Mouse (Mus musculus) lung, embryonic 16.5 days (tissue): Measurements from ENCODE around the gene Mbnl2. TPM values are rescaled to one million over a fixed set of nuclear protein-coding genes. Genes with fewer than 3 reads are reported as not detected.
"Not testable (repeated sequence)": the region's sequence is repeated elsewhere in the genome, so short reads cannot be mapped to it uniquely, and the experiment has no call there.

Source experiments
- ATAC-seq: fragments of 200-750 bp; cut with Nextera tagmentation; 2 replicates; pipeline ENCODE4 v1.8.0; 2017; ENCODE audit warnings: low read depth, mild to moderate bottlenecking, moderate library complexity
- H3K27ac ChIP-seq: fragments of 300-500 bp; sonication (generic); 2 replicates; pipeline ENCODE4 v1.5.1; 2014; ENCODE audit warnings: mild to moderate bottlenecking, control low read depth, low read length
- H3K27me3 ChIP-seq: fragments of 300-500 bp; sonication (generic); 2 replicates; pipeline ENCODE4 v1.6.1; 2014; ENCODE audit warnings: low read depth, low read length, mixed read lengths; ENCODE audit not compliant: control insufficient read depth, insufficient read depth
- H3K36me3 ChIP-seq: fragments of 300-500 bp; sonication (generic); 2 replicates; pipeline ENCODE4 v1.6.1; 2014; ENCODE audit warnings: low read length; ENCODE audit not compliant: control insufficient read depth, insufficient read depth
- H3K4me1 ChIP-seq: fragments of 300-500 bp; sonication (generic); replicated peaks from 2 replicates; pipeline ENCODE4 v1.6.1; 2014; ENCODE audit warnings: low read length, mixed read lengths; ENCODE audit not compliant: control insufficient read depth, insufficient read depth
- H3K4me2 ChIP-seq: fragments of 300-500 bp; sonication (generic); 2 replicates; pipeline ENCODE4 v1.6.1; 2014; ENCODE audit warnings: low read depth, low read length, control low read depth
- H3K4me3 ChIP-seq: fragments of 300-500 bp; sonication (generic); 2 replicates; pipeline ENCODE4 v1.5.1; 2014; ENCODE audit warnings: mild to moderate bottlenecking, low read length, control low read depth
- H3K9ac ChIP-seq: fragments of 300-500 bp; sonication (generic); 2 replicates; pipeline ENCODE4 v1.6.1; 2014; ENCODE audit warnings: low read length, control low read depth
- H3K9me3 ChIP-seq: fragments of 300-500 bp; sonication (generic); 2 replicates; pipeline ENCODE4 v1.6.1; 2016; ENCODE audit warnings: low read length; ENCODE audit not compliant: control insufficient read depth
- WGBS: fragments of 180-500 bp; shearing (Covaris S2); extraction: QIAGEN DNeasy Blood & Tissue Kit; methylation state at CpG from one replicate; pipeline ENCODE4 v1.1.7; 2014; 5-methylcytosine and 5-hydroxymethylcytosine counted together
- polyA plus RNA-seq: library from polyadenylated mRNA; unstranded; fragments of >200 nt; fragmentation: Nextera tagmentation; extraction: Ambion mirVana; gene quantifications from 2 replicates; pipeline ENCODE4 v1.2.1, GENCODE M21; 2015

Gene Mbnl2
- polyA plus RNA-seq, 1 experiment from 2014 or later, result 164 TPM

DNA sequence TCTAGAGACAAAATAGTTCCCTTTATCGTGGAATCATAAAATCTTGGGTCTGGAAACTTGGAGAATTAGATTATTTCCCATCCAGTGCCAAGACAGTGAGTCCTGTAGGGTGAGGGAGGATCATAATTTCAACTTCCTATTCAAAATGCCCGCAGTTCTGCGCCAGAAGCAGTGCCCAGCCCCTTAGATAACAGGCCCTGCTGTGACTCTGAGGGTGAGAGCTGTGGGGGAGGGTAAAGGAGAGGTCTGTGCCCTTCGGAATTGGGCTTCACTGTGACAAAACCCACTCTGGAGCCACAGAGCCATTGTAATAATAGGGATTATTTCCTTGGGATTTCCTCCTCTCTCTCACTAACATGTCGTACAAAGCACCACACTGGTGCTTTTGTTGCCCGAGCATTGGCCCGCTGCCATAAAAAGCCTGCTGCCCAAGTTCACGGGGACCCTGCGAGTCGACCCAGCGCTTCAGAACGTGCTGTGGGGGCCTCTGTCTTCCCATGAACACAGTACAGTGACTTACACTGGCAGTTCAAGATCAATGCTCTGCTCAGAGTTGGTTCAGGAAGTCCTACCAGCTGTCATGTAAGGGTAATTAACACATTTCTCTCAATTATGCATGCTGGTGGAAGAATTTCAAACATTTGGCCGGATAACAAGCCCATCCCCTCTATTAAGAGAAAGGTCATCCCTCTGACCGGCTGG is 79.7 kb downstream of the Mbnl2 start:
- Histone ChIP-seq H3K36me3 (0 out of 2 replicates have a peak, but pooled peaks cover 3% of the 10 kb centered on the region), H3K4me3 (peak overlapping the region; percentile 17; the same call in 1 of the 2 replicates), H3K27ac (peak overlapping the region; percentile 87), H3K4me2 (peak overlapping the region; percentile 38), H3K4me1 (peaks cover 43% of the 10 kb centered on the region), H3K9me3 (no peaks in the 10 kb centered on the region), H3K27me3 (no peaks in the 10 kb centered on the region), H3K9ac (peak overlapping the region; percentile 31)
- WGBS, result 4% methylated on average over 14 of the region's 14 CpGs
- peak; percentile 91 for ATAC-seq

DNA sequence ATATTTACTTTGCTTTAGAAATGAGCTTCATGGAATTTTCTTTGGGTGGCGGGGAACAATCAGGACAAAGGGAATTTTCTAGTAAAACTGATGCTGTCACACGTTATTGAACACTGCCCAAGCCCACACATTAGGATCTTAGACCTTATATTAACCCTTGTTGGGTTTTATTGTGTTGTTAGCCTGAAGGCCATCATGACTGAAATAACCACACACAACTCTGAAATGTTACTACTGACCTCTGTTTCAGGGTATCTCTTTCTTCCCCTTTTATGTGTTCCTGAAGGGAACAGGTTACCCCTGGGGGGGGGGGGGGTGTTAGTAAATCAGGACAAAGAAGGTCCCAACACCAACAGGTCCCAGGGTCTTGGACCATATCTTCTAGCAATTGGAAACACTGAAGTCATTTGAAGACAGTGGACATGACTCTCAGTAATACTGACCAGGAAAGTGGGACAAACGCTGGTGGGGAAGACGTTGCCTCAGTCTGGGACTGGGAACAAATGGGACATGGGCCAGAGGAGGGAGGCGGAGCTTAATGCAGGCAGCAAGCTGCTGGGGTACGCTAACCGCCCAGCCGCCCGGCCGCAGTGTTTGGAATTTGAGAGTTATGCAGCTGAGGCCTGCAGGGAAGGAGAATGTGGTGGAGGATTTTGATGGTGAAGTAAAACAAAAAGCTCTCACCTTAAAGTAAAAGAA is 80.4 kb downstream of the Mbnl2 start:
- peak; percentile 13; the same call in 1 of the 2 replicates for ATAC-seq
- H3K4me2 ChIP-seq, result peak overlapping the region; percentile 38

DNA sequence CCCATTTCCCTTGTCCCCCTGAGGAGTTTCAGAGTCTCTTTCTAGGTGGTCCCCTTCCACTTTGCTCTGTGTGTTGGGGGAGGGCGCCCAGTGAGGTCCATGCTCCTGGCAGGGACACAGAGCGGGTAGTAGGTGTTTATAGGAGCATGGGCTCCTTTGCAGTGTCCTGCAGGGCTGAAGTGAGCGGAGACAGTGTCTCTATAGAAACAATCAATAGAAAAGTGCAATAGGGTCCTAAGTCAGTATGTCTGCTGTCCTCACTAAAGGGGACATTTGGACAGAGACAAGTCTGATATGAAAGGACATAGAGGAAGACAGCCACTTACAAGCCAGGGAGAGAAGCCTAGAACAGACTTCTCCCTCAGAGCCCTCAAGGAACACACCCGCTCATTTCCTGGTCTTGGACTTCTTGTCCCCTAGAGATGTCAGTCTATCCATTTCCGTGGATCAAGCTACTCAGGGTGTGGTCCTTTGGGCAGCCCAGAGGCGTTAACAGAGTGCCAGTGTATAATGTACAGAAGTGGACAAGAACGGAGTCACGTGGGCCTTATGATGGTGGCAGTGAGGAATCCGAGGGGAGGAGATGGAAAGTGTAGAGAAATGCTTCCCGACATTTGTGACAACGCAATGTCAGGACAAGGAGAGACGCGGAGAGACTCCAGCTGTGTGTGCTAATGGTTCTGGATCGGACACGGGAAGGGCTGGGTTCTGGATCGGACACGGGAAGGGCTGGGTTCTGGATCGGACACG is 82.0 kb downstream of the Mbnl2 start:
- Histone ChIP-seq H3K4me3 (no peak overlapping the region), H3K27ac (no peak overlapping the region), H3K4me1 (peaks cover 38% of the 10 kb centered on the region), H3K9me3 (no peaks in the 10 kb centered on the region), H3K36me3 (0 out of 2 replicates have a peak, but pooled peaks cover 3% of the 10 kb centered on the region), H3K9ac (no peak overlapping the region), H3K27me3 (no peaks in the 10 kb centered on the region), H3K4me2 (no peak overlapping the region)
- WGBS, result 94% methylated on average over 19 of the region's 19 CpGs
- no peak for ATAC-seq

More for the DNA sequence above, 80.4 kb downstream of the Mbnl2 start:
- Histone ChIP-seq H3K36me3 (0 out of 2 replicates have a peak, but pooled peaks cover 3% of the 10 kb centered on the region), H3K27ac (peak overlapping the region; percentile 87), H3K9me3 (no peaks in the 10 kb centered on the region), H3K4me1 (peaks cover 43% of the 10 kb centered on the region), H3K4me3 (no peak overlapping the region), H3K27me3 (no peaks in the 10 kb centered on the region), H3K9ac (0 out of 2 replicates have a peak overlapping the region, but pooled peaks have one; percentile 11)
- 57% methylated on average over 10 of the region's 10 CpGs for WGBS

DNA sequence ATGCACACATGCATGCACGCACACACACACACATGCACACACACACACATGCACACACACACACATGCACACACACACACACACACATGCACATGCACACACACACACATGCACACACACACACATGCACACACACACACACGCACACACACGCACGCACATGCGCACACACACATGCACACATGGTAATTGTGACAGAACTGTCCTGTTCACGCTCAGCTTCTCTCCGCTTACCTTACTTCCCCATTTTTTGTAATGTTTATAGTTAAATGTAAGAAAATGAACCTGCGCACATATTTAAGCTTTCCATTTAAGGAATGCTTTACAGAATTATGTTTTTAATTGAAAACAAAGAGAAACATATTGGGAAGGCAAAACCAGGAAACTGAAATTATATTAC is 84.1 kb downstream of the Mbnl2 start:
- H3K36me3 ChIP-seq, ATAC-seq, H3K4me3 ChIP-seq, H3K4me2 ChIP-seq, H3K27me3 ChIP-seq, H3K9me3 ChIP-seq, H3K27ac ChIP-seq, H3K9ac ChIP-seq: not testable (repeated sequence)
- peaks cover 25% of the 10 kb centered on the region for H3K4me1 ChIP-seq
- 97% methylated on average over 8 of the region's 8 CpGs for WGBS

DNA sequence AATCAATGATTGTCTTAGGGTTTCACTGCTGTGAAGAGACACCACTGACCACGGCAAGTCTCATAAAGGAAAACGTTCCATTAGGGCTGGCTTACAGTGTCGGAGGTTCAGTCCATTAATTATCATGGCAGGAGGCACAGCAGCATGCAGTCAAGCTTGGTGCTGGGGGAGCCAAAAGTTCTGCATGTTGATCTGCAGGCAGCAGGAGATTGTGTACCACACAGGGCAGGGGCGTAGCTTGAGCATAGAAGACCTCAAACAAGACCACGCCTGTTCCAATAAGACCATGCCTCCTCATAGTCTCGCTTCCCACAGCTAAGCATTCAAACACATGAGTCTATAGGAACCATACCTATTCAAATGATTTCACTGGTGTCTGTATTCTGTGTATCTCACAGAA is 85.7 kb downstream of the Mbnl2 start:
- H3K4me1 ChIP-seq, result peaks cover 11% of the 10 kb centered on the region
- H3K9ac ChIP-seq, result no peak overlapping the region
- H3K4me3 ChIP-seq, result no peak overlapping the region
- no peaks in the 10 kb centered on the region for H3K9me3 ChIP-seq
- H3K36me3 ChIP-seq, result 0 out of 2 replicates have a peak, but pooled peaks cover 5% of the 10 kb centered on the region
- no peak overlapping the region for H3K4me2 ChIP-seq
- ATAC-seq, result no peak
- no peaks in the 10 kb centered on the region for H3K27me3 ChIP-seq
- 77% methylated on average over 6 of the region's 6 CpGs for WGBS
- no peak overlapping the region for H3K27ac ChIP-seq

DNA sequence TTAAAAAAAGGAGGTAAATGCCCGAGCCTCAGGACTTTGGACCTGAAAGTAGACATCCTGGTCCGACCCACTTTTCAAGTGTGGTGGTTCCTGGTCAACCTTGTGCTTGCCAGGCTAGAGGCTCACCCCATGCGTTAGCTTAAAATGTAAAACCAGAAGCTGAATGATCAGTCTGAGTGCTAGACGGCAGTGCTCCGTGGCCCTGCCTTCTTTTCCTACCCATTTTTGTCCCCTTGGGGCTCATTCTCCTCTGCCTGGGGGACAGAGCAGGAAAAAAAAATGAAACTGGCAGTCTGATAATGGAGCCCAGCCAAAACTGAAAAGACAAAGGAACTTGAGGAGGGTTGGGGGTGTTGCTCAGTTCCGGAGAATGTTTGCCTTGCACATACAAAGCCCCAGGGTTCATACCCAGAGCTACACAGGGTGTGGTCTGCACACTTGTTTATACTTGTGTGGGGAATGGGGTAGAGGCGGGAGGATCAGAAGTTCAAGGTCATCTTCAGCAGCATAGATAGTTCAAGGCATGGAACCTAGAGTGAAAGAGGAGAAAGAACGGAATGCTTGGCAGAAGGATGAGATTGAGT is 87.0 kb downstream of the Mbnl2 start:
- Histone ChIP-seq H3K9me3 (no peaks in the 10 kb centered on the region), H3K4me3 (no peak overlapping the region), H3K27ac (peak overlapping the region; percentile 51), H3K36me3 (0 out of 2 replicates have a peak, but pooled peaks cover 7% of the 10 kb centered on the region), H3K9ac (peak overlapping the region; percentile 27; the same call in 1 of the 2 replicates), H3K4me2 (no peak overlapping the region), H3K4me1 (peaks cover 13% of the 10 kb centered on the region), H3K27me3 (no peaks in the 10 kb centered on the region)
- 33% methylated on average over 8 of the region's 8 CpGs for WGBS
- peak; percentile 88 for ATAC-seq

DNA sequence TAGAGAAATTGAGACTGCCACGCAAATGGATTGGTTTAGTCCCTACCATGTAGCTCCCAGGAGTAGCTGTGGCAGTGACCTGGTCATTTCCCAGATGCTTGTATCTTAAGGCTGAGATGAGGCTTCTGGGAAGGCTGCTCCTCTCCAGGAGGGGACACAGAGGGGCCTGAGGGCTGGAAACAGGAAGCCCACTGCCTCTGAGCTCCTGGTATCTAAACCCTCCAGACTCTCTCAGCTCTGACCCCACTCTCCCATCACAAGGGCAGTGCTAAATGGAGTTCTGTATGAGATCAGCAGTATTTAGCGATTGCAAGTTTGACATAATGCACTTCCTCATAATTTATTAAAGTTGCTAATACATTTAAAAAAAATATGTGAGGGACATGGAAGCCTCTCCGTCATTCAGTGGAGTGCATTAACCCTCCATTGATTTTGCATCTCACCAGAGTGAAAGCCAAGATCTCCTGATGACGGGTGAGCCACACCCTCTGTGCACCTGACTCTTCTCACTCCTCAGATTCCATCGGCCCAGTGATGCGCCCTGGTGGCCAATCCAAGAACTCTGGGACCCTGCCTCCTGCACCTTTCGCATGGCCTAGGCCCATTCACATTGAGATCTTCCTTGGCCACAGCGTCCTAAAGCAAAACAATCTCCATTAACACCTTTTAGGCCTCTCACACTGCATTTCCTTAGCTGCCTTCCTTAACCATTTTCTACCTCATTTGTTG is 87.8 kb downstream of the Mbnl2 start:
- no peak overlapping the region for H3K4me2 ChIP-seq
- peak; percentile 16; the same call in 1 of the 2 replicates for ATAC-seq
- H3K9me3 ChIP-seq, result no peaks in the 10 kb centered on the region
- H3K4me1 ChIP-seq, result peaks cover 19% of the 10 kb centered on the region
- 69% methylated on average over 8 of the region's 8 CpGs for WGBS
- peak overlapping the region; percentile 14; the same call in 1 of the 2 replicates for H3K27ac ChIP-seq
- H3K36me3 ChIP-seq, result 0 out of 2 replicates have a peak, but pooled peaks cover 7% of the 10 kb centered on the region
- H3K9ac ChIP-seq, result no peak overlapping the region
- H3K27me3 ChIP-seq, result no peaks in the 10 kb centered on the region
- no peak overlapping the region for H3K4me3 ChIP-seq

DNA sequence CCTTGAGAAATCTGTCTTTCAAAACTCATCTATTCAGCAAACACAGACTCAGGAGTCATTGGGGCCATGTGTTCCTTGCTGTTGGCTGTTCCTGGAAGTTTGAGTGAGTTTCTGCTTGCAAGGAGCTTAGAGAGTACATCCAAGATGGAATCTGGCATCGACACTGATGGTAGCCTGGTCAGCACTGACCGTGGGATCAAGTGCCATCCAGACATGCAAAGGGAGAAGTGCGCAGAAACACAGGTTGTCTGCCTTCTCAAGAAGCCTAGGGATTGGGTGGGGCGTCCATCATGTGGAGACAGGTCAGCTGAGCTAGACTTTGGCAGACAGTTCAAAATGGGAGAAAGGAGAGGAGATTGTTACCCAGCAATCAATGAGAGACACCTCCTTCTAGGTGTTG is 89.6 kb downstream of the Mbnl2 start:
- Histone ChIP-seq H3K4me2 (no peak overlapping the region), H3K27me3 (no peaks in the 10 kb centered on the region), H3K27ac (no peak overlapping the region), H3K4me1 (peaks cover 38% of the 10 kb centered on the region), H3K9ac (no peak overlapping the region), H3K9me3 (no peaks in the 10 kb centered on the region), H3K4me3 (no peak overlapping the region), H3K36me3 (0 out of 2 replicates have a peak, but pooled peaks cover 5% of the 10 kb centered on the region)
- 93% methylated on average over 4 of the region's 4 CpGs for WGBS
- ATAC-seq, result no peak
